Mouse (Mus musculus) B cell, adult 67 days (primary cell): ENCODE data around the gene Tmem63a. TPM values are rescaled to one million over a fixed set of nuclear protein-coding genes. Genes with fewer than 3 reads are reported as not detected.

Experiments used
- total RNA-seq, 2 experiments: library from RNA; stranded (reverse); gene quantifications; 4 replicates each; pipeline ENCODE4 v1.2.4; 2023

Tmem63a gene
- 10 to 100 TPM; 25.7 to 30.6 TPM for total RNA-seq

DNA sequence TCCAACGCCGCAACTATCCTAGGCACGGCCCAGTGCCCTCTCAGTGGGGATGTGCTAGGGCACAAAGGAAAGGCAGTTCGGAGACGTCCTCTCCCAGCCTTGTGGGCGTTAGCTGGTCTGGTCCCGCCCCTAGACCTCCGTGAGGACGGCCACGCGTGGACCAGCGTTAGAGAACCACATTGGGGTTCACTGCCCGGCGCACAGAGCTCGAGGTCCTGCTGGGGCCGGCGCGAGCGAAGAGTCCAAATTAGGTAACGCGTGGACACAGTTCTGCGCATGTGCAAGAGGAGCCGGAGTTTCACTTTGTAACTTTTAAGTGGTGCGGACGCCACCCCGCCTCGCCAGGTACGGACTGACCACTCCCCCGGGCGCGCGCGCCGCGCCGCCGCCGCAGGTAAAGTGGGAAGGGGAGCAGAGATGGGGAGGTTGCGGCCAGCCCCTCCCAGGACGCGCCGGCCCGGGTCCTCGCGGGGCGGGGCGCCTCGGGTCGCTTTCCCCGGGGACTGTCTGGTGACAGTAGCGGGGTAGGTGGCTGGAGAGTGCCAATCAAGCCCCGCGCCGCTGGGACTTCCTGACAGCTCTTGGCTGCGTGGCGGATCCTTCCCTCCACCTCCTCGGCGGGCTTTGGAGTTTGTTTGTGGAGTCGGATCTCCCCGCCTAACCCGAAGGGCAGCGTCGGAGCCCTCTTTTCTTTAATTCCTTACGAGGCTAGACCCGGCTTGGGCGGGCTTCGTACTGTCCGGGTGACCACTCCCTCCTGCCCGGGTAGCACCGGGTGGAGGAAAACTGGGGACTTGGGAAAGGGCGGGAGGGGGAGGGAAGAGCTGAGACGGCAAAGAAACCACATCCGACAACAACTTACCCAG lies at the start of gene Tmem63a:
Gene Tmem63a, plus strand, starts transcription at position 179 of the 866 bp plus-strand sequence.

DNA sequence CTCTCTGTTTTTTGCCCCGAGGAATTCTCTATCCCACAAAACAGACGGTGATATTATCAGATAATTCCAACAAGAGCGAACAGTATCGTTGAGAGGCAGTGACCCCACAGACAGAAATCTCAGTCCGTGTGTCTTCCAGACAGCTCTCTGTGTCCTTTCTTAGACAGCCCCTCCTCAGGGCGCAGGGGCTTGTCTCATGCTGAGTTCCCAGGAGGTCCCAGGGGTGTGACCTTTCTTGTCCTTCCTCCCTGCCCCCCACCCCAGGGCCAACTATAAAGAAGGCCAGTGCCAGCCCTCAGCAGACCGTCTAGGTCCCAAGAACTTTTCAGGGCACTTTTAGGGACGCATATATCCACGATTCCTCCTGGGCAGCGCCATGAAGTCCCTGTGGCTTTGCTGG lies 49.3 kb upstream of the Tmem63a start, which contains the start of gene Lefty2:
Gene Lefty2, plus strand, starts transcription at position 301 of the 400 bp plus-strand sequence.

DNA sequence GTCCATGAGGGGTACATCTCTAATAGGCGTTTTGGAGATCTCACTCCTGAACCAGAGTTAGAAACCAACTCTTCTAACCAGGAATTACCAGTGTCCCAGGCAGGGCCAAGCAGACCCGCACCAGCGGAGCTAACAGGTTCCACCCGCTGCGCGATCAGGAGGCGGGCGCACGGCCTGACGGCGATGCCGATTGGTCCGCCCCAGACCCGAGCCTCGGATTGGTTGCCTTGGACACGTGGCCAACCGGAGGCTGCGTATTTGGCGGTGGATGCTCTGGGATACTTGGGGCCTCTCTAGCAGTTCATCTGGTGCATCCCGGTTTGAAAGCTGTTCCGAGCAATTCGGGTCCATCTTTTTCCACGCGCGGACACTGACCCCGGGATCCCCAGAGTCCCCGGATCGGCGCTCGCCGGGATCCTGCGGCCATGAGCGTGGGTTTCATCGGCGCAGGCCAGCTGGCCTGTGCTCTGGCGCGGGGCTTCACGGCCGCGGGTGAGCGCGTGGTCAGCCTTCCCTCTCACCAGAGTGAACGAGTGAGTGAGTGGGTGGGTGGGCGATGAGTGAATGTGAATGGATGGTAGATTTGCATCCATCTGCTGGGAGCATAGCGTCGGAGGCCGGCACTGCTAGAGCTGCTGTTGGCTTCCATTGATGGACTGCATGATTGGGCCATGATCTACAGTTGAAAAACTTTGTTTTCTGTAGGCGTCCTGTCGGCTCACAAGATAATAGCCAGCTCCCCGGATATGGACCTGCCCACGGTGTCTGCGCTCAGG lies 37.9 kb upstream of the Tmem63a start, which contains the start of gene Pycr2:
Gene Pycr2, plus strand, starts transcription at position 255 of the 776 bp plus-strand sequence.

DNA sequence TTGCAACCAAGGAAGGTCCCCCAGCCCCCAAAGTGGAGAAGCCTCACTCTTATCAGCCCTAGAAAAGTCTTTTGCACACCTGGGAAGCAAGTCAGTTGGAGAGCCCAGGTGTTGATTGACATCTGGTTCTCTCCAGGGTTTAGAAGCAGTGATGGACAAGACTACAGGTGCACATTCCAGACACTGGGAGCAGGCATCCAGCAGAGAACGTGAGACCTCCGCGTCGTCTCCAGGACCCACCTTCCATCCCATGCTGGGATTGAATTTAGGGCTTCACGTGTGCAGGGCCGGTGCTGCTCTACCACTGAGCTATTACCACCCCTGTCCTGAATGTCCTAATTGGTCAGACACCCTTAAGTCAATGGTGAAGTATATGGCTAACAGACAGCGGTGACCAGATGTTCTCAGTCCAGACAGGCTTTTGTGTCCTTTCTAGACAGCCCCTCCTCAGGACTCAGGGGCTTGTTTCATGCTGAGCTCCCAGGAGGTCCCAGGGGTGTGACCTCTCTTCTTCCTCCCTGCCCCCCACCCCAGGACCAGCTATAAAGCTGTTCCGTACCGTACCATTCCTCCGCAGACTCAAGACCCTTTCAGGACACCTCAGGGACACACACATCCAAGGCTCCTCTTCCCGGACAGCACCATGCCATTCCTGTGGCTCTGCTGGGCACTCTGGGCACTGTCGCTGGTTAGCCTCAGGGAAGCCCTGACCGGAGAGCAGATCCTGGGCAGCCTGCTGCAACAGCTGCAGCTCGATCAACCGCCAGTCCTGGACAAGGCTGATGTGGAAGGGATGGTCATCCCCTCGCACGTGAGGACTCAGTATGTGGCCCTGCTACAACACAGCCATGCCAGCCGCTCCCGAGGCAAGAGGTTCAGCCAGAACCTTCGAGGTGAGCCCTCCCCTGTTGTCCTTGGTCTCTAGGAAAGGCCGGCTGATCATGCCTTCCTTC lies 7.4 kb upstream of the Tmem63a start, which contains the start of gene Lefty1:
Gene Lefty1, plus strand, starts transcription at position 556 of the 953 bp plus-strand sequence.

DNA sequence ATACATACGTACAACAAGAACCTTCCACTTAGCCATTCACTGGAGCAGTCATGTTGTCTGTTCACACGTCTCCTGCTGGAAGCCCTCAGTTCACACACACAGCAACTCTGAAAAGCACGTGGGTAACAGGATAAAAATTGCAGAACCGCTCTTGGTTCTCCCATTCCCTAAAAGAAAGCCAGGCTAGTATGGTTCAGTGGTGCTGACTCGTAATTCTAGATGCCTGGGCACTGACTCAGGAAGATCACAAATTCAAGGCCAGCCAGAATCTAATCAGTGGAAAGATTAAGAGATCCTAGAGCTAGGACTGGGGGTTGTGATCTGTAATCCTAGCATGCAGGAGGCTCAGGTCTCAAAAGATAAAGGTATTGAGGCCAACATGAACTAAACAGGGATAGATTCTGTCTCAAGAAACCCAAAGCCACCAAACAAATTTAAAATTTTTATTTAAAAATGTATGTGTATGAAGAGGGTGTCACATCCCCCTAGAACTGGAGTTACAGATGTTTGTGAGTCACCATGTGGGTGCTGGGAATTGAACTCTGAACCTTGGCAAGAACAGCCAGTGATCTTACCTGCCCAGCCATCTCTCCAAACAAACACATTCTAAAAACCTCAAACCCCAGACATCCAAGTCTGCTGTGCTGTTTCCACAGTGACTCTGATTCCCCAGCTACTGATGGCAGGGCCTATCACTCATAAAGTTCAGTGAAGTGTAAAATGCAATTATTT lies 78.8 kb downstream of the Tmem63a start, which contains the start of gene Ephx1:
Gene Ephx1, minus strand, starts transcription at position 149 of the 732 bp plus-strand sequence.

Other genes with a start within 250 kb of the Tmem63a start
- not detected for gene Mixl1, start 245.3 kb upstream of the Tmem63a start, total RNA-seq
- gene Acbd3, start 216.3 kb upstream of the Tmem63a start, total RNA-seq, result 10 to 100 TPM; 56.1 to 62.2 TPM
- gene H3f3a, start 128.4 kb upstream of the Tmem63a start, total RNA-seq, result 1,000 to 10,000 TPM; 1,921 to 2,078 TPM
- gene Sde2, start 91.2 kb upstream of the Tmem63a start, total RNA-seq, result 10 to 100 TPM; 60.2 to 63.7 TPM
- gene Lefty2, start 49.2 kb upstream of the Tmem63a start, total RNA-seq, result not detected
- gene Pycr2, start 38.1 kb upstream of the Tmem63a start, total RNA-seq, result 10 to 100 TPM; 19.4 to 20.7 TPM
- gene Lefty1, start 7.3 kb upstream of the Tmem63a start, total RNA-seq, result not detected
- gene Ephx1, start 78.6 kb downstream of the Tmem63a start, total RNA-seq, result 10 to 100 TPM; 94.8 to 96.5 TPM
- not detected for gene 9130409I23Rik, start 108.9 kb downstream of the Tmem63a start, total RNA-seq
- gene Nvl, start 201.9 kb downstream of the Tmem63a start, total RNA-seq, result 10 to 100 TPM; 30.5 to 35.8 TPM
- gene Cnih4, start 202.3 kb downstream of the Tmem63a start, total RNA-seq, result 10 to 100 TPM; 22.7 to 28.5 TPM